Mouse (Mus musculus): ENCODE measurements around the gene Rap1b. TPM values are rescaled to one million over a fixed set of nuclear protein-coding genes. Genes with fewer than 3 reads are reported as not detected.
A peak's percentile ranks its signal among the peaks of the same experiment; 100 is the strongest.

The Rap1b gene
- polyA plus RNA-seq, 1 experiment, result 19.2 TPM

- Histone ChIP-seq H3K4me3 (ENCODE audit: low read depth, low read length) (no peak overlapping the region), H3K27ac (ENCODE audit: insufficient read depth, low read depth, low read length) (no peak overlapping the region), H3K27me3 (ENCODE audit: control insufficient read depth, insufficient read depth, low read length) (no peaks in the 10 kb centered on the region), H3K4me1 (ENCODE audit: control insufficient read depth, insufficient read depth, insufficient read length, low read length) (peaks cover 4% of the 10 kb centered on the region; the same call in 1 of the 2 replicates), H3K36me3 (ENCODE audit: control insufficient read depth, insufficient read depth, low read length) (0 out of 2 replicates have a peak, but pooled peaks cover 2% of the 10 kb centered on the region)
- TF ChIP-seq POLR2A (IDR thresholded peaks at IDR 0.05; ENCODE audit: low read depth, low read length), result no peak
- TF ChIP-seq CTCF (IDR thresholded peaks at IDR 0.05; ENCODE audit: extremely low read depth, insufficient read length, insufficient replicate concordance, low read depth, low read length), result peak; percentile 37; the same call in 1 of the 2 replicates
- WGBS, result 85% methylated on average over 3 of the region's 3 CpGs
These were observed 6.9 kb downstream of the Rap1b start for GRCm38 (mm10) chr10:117838924-117839323.

DNA sequence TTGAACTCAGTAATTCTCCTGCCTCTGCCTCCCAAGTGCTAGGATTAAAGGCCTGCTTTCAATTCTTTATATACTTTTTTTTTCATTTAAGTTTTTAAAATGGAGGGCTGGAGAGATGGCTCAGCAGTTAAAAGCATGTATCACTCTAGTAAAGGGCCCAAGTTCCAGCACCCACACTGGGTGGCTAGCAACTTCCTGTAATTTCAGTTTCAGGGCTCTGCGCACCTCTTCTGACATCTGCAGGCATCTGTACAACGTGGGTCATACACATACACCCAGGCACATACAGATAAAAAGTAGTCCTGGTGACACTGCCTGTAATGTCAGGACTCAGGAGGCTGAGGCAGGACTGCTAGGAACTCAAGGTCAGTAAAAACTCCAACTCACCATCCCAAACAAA is 9.5 kb downstream of the Rap1b start:
- WGBS, result 52% methylated on average over 2 of the region's 2 CpGs
- TF ChIP-seq POLR2A (IDR thresholded peaks at IDR 0.05; ENCODE audit: low read depth, low read length) (no peak), CTCF (IDR thresholded peaks at IDR 0.05; ENCODE audit: extremely low read depth, insufficient read length, insufficient replicate concordance, low read depth, low read length) (no peak)
- no peaks in the 10 kb centered on the region for H3K27me3 ChIP-seq (ENCODE audit: control insufficient read depth, insufficient read depth, low read length)

GRCm38 (mm10) chr10:117835453-117835852 is 10.4 kb downstream of the Rap1b start:
- WGBS, result 57% methylated on average over 5 of the region's 5 CpGs
- no peaks in the 10 kb centered on the region for H3K27me3 ChIP-seq (ENCODE audit: control insufficient read depth, insufficient read depth, low read length)
- TF ChIP-seq CTCF (IDR thresholded peaks at IDR 0.05; ENCODE audit: extremely low read depth, insufficient read length, insufficient replicate concordance, low read depth, low read length) (no peak), POLR2A (IDR thresholded peaks at IDR 0.05; ENCODE audit: low read depth, low read length) (no peak)
- H3K36me3 ChIP-seq (ENCODE audit: control insufficient read depth, insufficient read depth, low read length), result 0 out of 2 replicates have a peak, but pooled peaks cover 2% of the 10 kb centered on the region
- no peak overlapping the region for H3K4me3 ChIP-seq (ENCODE audit: low read depth, low read length)
- H3K4me1 ChIP-seq (ENCODE audit: control insufficient read depth, insufficient read depth, insufficient read length, low read length), result peaks cover 8% of the 10 kb centered on the region; the same call in 1 of the 2 replicates
- no peak overlapping the region for H3K27ac ChIP-seq (ENCODE audit: insufficient read depth, low read depth, low read length)

More for the DNA sequence above, 9.5 kb downstream of the Rap1b start:
- Histone ChIP-seq H3K4me3 (ENCODE audit: low read depth, low read length) (no peak overlapping the region), H3K36me3 (ENCODE audit: control insufficient read depth, insufficient read depth, low read length) (0 out of 2 replicates have a peak, but pooled peaks cover 2% of the 10 kb centered on the region), H3K27ac (ENCODE audit: insufficient read depth, low read depth, low read length) (no peak overlapping the region), H3K4me1 (ENCODE audit: control insufficient read depth, insufficient read depth, insufficient read length, low read length) (peaks cover 8% of the 10 kb centered on the region; the same call in 1 of the 2 replicates)

GRCm38 (mm10) chr10:117830797-117831196 is 15.0 kb downstream of the Rap1b start:
- H3K36me3 ChIP-seq (ENCODE audit: control insufficient read depth, insufficient read depth, low read length), result no peaks in the 10 kb centered on the region
- peaks cover 17% of the 10 kb centered on the region; the same call in 1 of the 2 replicates for H3K4me1 ChIP-seq (ENCODE audit: control insufficient read depth, insufficient read depth, insufficient read length, low read length)
- no peak overlapping the region for H3K27ac ChIP-seq (ENCODE audit: insufficient read depth, low read depth, low read length)
- no peaks in the 10 kb centered on the region for H3K27me3 ChIP-seq (ENCODE audit: control insufficient read depth, insufficient read depth, low read length)
- WGBS, result 69% methylated on average over 3 of the region's 3 CpGs
- TF ChIP-seq POLR2A (IDR thresholded peaks at IDR 0.05; ENCODE audit: low read depth, low read length) (no peak), CTCF (IDR thresholded peaks at IDR 0.05; ENCODE audit: extremely low read depth, insufficient read length, insufficient replicate concordance, low read depth, low read length) (no peak)
- no peak overlapping the region for H3K4me3 ChIP-seq (ENCODE audit: low read depth, low read length)

- Histone ChIP-seq H3K27me3 (ENCODE audit: control insufficient read depth, insufficient read depth, low read length) (no peaks in the 10 kb centered on the region), H3K27ac (ENCODE audit: insufficient read depth, low read depth, low read length) (no peak overlapping the region), H3K36me3 (ENCODE audit: control insufficient read depth, insufficient read depth, low read length) (no peaks in the 10 kb centered on the region), H3K4me3 (ENCODE audit: low read depth, low read length) (no peak overlapping the region), H3K4me1 (ENCODE audit: control insufficient read depth, insufficient read depth, insufficient read length, low read length) (peaks cover 20% of the 10 kb centered on the region; the same call in 1 of the 2 replicates)
- no peak for TF ChIP-seq POLR2A (IDR thresholded peaks at IDR 0.05; ENCODE audit: low read depth, low read length)
- no peak for TF ChIP-seq CTCF (IDR thresholded peaks at IDR 0.05; ENCODE audit: extremely low read depth, insufficient read length, insufficient replicate concordance, low read depth, low read length)
- 73% methylated on average over 7 of the region's 7 CpGs for WGBS
These were observed 16.2 kb downstream of the Rap1b start for GRCm38 (mm10) chr10:117829472-117830155.

GRCm38 (mm10) chr10:117829022-117829421 is 16.8 kb downstream of the Rap1b start:
- Histone ChIP-seq H3K27me3 (ENCODE audit: control insufficient read depth, insufficient read depth, low read length) (no peaks in the 10 kb centered on the region), H3K4me3 (ENCODE audit: low read depth, low read length) (no peak overlapping the region), H3K4me1 (ENCODE audit: control insufficient read depth, insufficient read depth, insufficient read length, low read length) (peaks cover 24% of the 10 kb centered on the region; the same call in 1 of the 2 replicates), H3K36me3 (ENCODE audit: control insufficient read depth, insufficient read depth, low read length) (peaks cover 3% of the 10 kb centered on the region; the same call in 1 of the 2 replicates), H3K27ac (ENCODE audit: insufficient read depth, low read depth, low read length) (no peak overlapping the region)
- TF ChIP-seq CTCF (IDR thresholded peaks at IDR 0.05; ENCODE audit: extremely low read depth, insufficient read length, insufficient replicate concordance, low read depth, low read length) (no peak), POLR2A (IDR thresholded peaks at IDR 0.05; ENCODE audit: low read depth, low read length) (no peak)
- 35% methylated on average over 4 of the region's 4 CpGs for WGBS

DNA sequence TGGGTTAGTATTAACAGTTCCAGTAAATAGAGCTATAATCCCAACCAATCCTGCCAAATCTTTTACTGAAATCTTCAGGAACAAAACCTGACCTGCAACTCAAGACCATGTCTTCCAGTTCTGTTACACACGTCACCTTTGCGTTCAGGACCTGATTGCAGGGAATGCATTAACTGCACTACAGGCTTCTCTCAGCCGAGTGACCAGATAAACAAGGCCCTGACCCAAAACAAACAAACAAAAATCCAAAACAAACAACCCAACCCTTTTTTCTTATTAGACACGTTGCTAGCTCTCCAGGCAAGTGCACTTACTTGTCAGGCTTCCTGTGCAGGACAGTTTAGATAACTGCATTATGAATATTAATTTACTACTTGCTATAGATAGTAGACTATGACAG is 17.3 kb downstream of the Rap1b start:
- Histone ChIP-seq H3K27ac (ENCODE audit: insufficient read depth, low read depth, low read length) (no peak overlapping the region), H3K4me1 (ENCODE audit: control insufficient read depth, insufficient read depth, insufficient read length, low read length) (peaks cover 25% of the 10 kb centered on the region; the same call in 1 of the 2 replicates), H3K36me3 (ENCODE audit: control insufficient read depth, insufficient read depth, low read length) (peaks cover 4% of the 10 kb centered on the region; the same call in 1 of the 2 replicates), H3K27me3 (ENCODE audit: control insufficient read depth, insufficient read depth, low read length) (no peaks in the 10 kb centered on the region), H3K4me3 (ENCODE audit: low read depth, low read length) (no peak overlapping the region)
- TF ChIP-seq POLR2A (IDR thresholded peaks at IDR 0.05; ENCODE audit: low read depth, low read length) (no peak), CTCF (IDR thresholded peaks at IDR 0.05; ENCODE audit: extremely low read depth, insufficient read length, insufficient replicate concordance, low read depth, low read length) (no peak)
- 44% methylated on average over 4 of the region's 4 CpGs for WGBS
